Mouse (Mus musculus): ENCODE data around the gene Gm3417. TPM values are rescaled to one million over a fixed set of nuclear protein-coding genes. Genes with fewer than 3 reads are reported as not detected.
"Not testable (repeated sequence)": the region's sequence is repeated elsewhere in the genome, so short reads cannot be mapped to it uniquely, and the experiment has no call there.

The Gm3417 gene
- total RNA-seq, 2 experiments from 2014 or later: not detected

DNA sequence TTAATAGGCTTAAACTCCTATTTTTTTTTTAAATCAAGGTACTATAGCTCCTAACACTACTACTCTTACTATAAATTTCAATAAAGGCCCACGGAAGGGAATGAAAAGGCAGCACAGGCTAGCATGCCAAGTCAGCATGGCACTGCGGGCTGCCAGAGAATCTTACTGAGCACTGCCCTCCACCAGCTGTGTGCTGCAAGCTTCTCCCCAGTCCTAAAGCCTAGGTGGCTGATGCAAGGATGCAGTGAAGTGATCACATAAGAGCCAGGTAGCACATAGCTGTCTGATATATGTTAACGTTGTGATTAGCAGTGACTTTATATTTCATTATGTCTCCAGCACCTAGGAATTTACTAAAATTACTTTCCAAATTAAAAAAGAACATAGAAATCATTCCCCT is 18.6 kb downstream of the Gm3417 start:
- DNase-seq (ENCODE audit: low spot score in 2 of 2): no peak

DNA sequence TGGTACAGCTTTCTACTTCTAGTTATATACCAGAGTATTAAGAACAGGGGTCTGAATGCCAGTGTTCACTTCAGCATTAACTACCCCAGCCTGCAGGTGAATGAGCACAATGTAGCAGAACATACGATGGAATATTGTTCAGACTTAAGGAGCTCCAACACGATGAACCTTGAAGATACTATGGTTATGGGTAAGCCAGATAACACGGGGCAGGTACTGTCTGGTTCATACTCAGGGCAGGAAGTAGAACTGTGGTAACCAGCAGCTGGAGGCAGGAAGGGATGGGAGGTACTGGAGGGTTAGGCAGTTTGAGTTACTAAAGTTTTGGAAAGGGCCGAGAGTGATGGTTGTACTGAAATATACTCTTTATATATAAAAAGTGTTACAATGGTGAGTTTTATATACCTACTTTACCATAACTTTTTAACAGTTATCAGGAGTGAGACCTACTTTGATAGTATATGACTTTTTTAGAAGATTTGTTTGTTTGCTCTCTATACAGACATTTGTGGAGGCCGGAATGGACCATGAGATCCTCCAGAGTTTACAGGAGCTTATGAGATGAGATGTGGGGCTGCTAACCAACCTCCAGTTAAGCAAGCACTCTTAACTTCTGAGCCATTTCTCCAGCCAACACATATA is 19.8 kb downstream of the Gm3417 start:
- DNase-seq (ENCODE audit: low spot score in 2 of 2): no peak

- no peak for DNase-seq (ENCODE audit: low spot score in 2 of 2)
Measured at GRCm38 (mm10) chr17:14953452-14953851, 25.1 kb downstream of the Gm3417 start.

GRCm38 (mm10) chr17:14949161-14949827 is 29.3 kb downstream of the Gm3417 start:
- no peak for DNase-seq (ENCODE audit: low spot score in 2 of 2)

DNA sequence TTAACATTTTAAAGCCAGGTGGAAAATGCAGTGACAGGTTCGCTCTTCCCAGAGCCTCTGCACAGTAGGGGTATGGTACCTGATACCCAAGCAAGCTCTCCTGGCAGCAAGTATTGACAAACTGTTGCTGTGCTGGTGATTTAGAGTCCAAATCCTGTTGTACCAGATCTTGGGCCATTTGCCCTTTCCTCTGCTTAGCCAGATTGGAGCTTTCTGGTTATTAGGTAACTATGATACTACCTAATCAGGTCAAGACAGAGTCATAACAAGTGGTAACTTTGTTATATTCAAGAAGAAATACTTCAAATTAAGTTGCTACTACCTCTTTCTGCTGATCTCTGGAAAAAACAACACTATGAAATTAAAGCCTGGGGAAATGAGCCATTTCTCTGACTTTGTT is 34.0 kb downstream of the Gm3417 start:
- DNase-seq (ENCODE audit: low spot score in 2 of 2): no peak

GRCm38 (mm10) chr17:14943729-14944059 is 34.9 kb downstream of the Gm3417 start:
- peak in 1 of 2 experiments; percentile 27 for DNase-seq (ENCODE audit: low spot score in 2 of 2)

- DNase-seq (ENCODE audit: low spot score in 2 of 2): peak; percentile 97 to 99
Measured at GRCm38 (mm10) chr17:14943009-14943728, 35.4 kb downstream of the Gm3417 start, which contains the start of the genes Wdr27 and 1600012H06Rik. Wdr27 (minus strand) TSS chr17:14943158. 1600012H06Rik (plus strand) TSS chr17:14943184.

DNA sequence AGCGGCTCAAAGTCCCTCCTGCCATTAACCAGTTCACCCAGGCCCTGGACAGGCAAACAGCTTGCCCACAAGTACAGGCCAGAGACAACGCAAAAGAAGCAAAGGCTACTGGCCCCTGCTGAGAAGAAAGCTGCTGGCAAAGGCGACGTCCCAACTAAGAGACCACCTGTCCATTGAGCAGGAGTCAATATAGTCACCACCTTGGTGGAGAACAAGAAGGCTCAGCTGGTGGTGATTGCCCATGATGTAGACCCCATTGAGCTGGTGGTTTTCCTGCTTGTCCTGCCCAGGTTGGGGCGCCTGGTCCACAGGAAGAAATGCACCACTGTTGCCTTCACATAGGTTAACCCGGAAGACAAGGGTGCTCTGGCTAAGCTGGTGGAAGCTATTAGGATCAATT is 36.4 kb downstream of the Gm3417 start:
- DNase-seq (ENCODE audit: low spot score in 2 of 2): not testable (repeated sequence)

GRCm38 (mm10) chr17:14935841-14936605 is 42.6 kb downstream of the Gm3417 start:
- DNase-seq (ENCODE audit: low spot score in 2 of 2): no peak

DNA sequence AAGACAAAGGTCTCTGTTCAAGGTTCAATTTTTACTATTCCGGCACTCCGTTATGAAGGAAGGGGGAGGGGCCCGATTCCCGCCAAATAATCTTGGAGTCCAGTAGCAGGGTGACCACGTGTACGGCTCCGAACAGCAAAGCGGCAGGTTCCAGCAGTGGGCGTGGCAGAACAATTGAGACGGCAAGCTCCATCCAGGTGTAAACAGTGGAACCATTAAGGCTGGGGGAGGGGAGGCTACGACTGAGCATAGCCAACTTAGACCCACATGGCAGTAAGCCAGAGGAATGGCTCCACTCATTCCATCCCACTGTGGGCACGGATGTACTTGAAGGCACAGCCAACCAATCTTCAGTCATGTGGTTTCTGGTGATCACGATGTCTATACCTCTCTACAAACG is 43.3 kb downstream of the Gm3417 start:
- not testable (repeated sequence) for DNase-seq (ENCODE audit: low spot score in 2 of 2)

DNA sequence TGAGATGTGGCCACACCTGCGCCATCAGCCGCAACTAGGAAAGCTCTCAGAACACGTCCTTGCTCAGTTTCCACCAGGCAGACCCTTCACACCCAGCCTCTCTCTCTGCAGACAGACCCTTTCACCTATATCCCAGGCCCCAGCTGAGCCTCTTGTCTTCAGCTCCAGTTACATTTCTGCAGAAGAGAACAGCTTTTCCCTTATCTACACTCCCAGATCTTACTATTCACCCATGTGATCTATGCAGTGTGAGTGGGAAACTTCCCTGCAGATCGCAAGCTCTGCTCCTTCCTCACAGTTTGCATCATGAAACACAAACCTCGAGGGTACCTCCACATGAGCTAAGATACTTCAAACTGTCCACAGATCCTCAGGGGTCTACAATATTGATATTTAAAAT is 47.1 kb downstream of the Gm3417 start:
- no peak for DNase-seq (ENCODE audit: low spot score in 2 of 2)

DNA sequence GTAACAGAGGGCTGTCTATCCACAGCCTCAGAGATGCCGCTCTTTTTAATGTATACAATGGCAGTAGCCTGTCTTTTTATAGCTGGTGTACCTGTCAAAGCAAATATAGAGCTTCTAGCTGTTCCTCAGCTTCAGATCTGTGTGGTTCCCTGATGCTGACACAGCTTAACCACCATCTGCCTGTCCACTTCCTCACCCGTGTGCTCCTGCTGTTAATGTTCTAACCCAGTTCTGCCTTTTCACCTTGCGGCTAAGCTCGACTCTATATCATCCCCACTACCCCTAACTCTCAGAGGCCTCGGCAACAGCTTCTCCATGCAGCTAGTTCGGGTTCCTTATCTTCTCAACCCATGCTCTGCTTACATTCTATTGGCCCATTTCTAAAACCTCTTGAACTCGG is 47.9 kb downstream of the Gm3417 start:
- DNase-seq (ENCODE audit: low spot score in 2 of 2): no peak

- DNase-seq (ENCODE audit: low spot score in 2 of 2): no peak
Measured at GRCm38 (mm10) chr17:14928631-14929030, 50.0 kb downstream of the Gm3417 start.

DNA sequence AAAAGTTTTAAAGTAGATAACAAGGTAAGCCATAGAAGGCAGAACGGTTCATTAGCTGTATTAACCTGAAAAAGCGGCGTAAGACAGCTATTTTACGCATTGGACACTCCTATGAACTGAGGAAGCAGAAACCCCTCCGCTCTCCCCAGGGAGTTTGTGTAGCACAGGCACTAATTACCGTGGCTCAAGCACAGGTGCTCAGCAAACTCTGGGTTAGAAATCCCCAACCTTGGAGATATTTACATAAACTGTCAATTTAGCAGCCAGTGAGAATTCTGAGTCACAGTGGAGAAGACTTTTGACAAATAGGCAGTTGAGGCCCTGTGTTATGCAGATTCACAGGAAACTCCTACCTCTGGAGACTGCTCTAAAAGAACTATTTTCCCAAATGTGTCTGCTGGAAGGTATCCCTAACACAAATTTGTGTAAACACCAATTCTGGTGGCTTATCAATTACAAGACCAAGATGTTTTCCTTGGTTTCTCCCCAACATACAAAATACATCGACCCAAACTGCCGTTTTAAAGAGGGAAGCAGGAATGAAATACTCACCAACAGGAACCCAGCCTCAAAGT is 50.9 kb downstream of the Gm3417 start:
- DNase-seq (ENCODE audit: low spot score in 2 of 2): no peak

DNA sequence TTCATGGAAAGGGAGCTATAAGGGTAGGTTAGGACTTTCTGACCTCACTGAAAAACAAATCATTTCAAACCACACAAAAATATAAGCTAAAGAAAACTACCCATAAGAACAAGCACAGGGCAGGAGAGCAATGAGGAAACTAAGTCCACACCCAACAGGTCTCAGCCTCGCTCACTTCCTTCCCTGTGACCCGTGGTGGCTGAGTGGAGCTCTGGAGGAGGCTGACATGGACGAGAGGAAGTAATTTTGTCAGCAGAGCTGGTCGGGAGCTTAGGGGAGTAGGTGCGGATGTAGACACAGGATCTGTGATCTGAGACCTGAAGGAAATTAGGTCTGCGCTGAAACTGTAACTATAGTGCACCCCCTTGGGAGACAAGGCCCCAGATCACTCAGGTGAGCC is 57.0 kb downstream of the Gm3417 start:
- DNase-seq (ENCODE audit: low spot score in 2 of 2): no peak

GRCm38 (mm10) chr17:14917866-14918265 is 60.7 kb downstream of the Gm3417 start:
- DNase-seq (ENCODE audit: low spot score in 2 of 2): no peak

- no peak for DNase-seq (ENCODE audit: low spot score in 2 of 2)
Measured at GRCm38 (mm10) chr17:14914401-14914800, 64.2 kb downstream of the Gm3417 start.
